Comparison of ENCODE assay signal across 8 mouse cellular contexts in genomic region chr7:127895442-127895841, GRCm38 (mm10). TPM values are rescaled to one million over a fixed set of nuclear protein-coding genes. Genes with fewer than 3 reads are reported as not detected.
A peak's percentile ranks its signal among the peaks of the same experiment; 100 is the strongest.
DNase-seq lines count a peak whose midpoint lies in the region; ATAC-seq and TF ChIP-seq lines count a peak whose summit lies in the region.

TSS of gene Gm21974 (minus strand) at chr7:127895454.
TSS of gene Vkorc1 (minus strand) at chr7:127895617.

- ATAC-seq in hindbrain, embryonic 11.5 days (ENCODE audit: low FRiP score), result peak; percentile 98
- ATAC-seq in lung, embryonic 16.5 days (ENCODE audit: low read depth), result peak; percentile 99

- 0 out of 2 replicates have a peak, but pooled peaks have one; percentile 29 for TF ChIP-seq POLR2A in thymus, adult 2 months (IDR thresholded peaks at IDR 0.05; ENCODE audit: control insufficient read depth, extremely low read depth, insufficient read depth, low read length, poor library complexity)

- H3K4me2 ChIP-seq in hindbrain, embryonic 11.5 days (replicated peaks; ENCODE audit: low read depth, low read length), result peak within 1 kb of the TSS; percentile 59
- H3K4me2 ChIP-seq in lung, embryonic 16.5 days (ENCODE audit: low read depth, low read length), result peak within 1 kb of the TSS; percentile 92

- H3K4me1 ChIP-seq in hindbrain, embryonic 11.5 days (replicated peaks; ENCODE audit: control insufficient read depth, insufficient read depth, low read length), result no peaks in the 10 kb centered on the region; the same call in 1 of the 2 replicates
- peaks cover 8% of the 10 kb centered on the region for H3K4me1 ChIP-seq in lung, embryonic 16.5 days (replicated peaks; ENCODE audit: control insufficient read depth, insufficient read depth, low read length)
- H3K4me1 ChIP-seq in thymus, adult 2 months (replicated peaks; ENCODE audit: control insufficient read depth, insufficient read depth, low read length), result peaks cover 28% of the 10 kb centered on the region

- H3K27me3 ChIP-seq in hindbrain, embryonic 11.5 days (ENCODE audit: control insufficient read depth, insufficient read depth, low read length), result no peaks in the 10 kb centered on the region
- no peaks in the 10 kb centered on the region for H3K27me3 ChIP-seq in lung, embryonic 16.5 days (ENCODE audit: control insufficient read depth, insufficient read depth, low read depth, low read length)
- no peaks in the 10 kb centered on the region for H3K27me3 ChIP-seq in thymus, adult 2 months (ENCODE audit: control insufficient read depth, insufficient read depth, low read length)

- peak within 1 kb of the TSS; percentile 56 for H3K27ac ChIP-seq in hindbrain, embryonic 11.5 days (ENCODE audit: low read depth, low read length)
- peak within 1 kb of the TSS; percentile 79 for H3K27ac ChIP-seq in lung, embryonic 16.5 days (ENCODE audit: low read length)
- H3K27ac ChIP-seq in thymus, adult 2 months (ENCODE audit: control insufficient read depth, insufficient read depth, low read length), result no peak within 1 kb of the TSS

- peak; percentile 58; the same call in 1 of the 2 replicates for TF ChIP-seq CTCF in thymus, adult 2 months (IDR thresholded peaks at IDR 0.05; ENCODE audit: borderline replicate concordance, control insufficient read depth, extremely low read depth, insufficient read depth, low read length, poor library complexity)

- peak; percentile 97 for DNase-seq in NIH3T3 (ENCODE audit: low read depth)
- peak; percentile 98 for DNase-seq in cerebellum, adult 9-11 months
- peak; percentile 94 to 96 for DNase-seq in frontal cortex, adult 2 months (ENCODE audit: extremely low spot score in 1 of 2, low spot score in 1 of 2)
- DNase-seq in hindbrain, embryonic 11.5 days (ENCODE audit: low spot score), result peak; percentile 94
- peak; percentile 96 for DNase-seq in layer of hippocampus, adult 9-11 months
- DNase-seq in ovary, adult 18-20 months (ENCODE audit: low spot score), result peak; percentile 96
- peak; percentile 88 for DNase-seq in thymus, adult 2 months

- no peaks in the 10 kb centered on the region for H3K9me3 ChIP-seq in hindbrain, embryonic 11.5 days (ENCODE audit: control insufficient read depth, low read length)
- no peaks in the 10 kb centered on the region for H3K9me3 ChIP-seq in lung, embryonic 16.5 days (ENCODE audit: control insufficient read depth, low read length)

- peak within 1 kb of the TSS; percentile 51 for H3K4me3 ChIP-seq in hindbrain, embryonic 11.5 days (ENCODE audit: low read depth, low read length)
- H3K4me3 ChIP-seq in lung, embryonic 16.5 days (ENCODE audit: low read length), result peak within 1 kb of the TSS; percentile 61
- H3K4me3 ChIP-seq in thymus, adult 2 months (ENCODE audit: control insufficient read depth, insufficient read depth, low read length), result peak within 1 kb of the TSS; percentile 49

- H3K9ac ChIP-seq in hindbrain, embryonic 11.5 days (ENCODE audit: low read depth, low read length), result peak within 1 kb of the TSS; percentile 52
- peak within 1 kb of the TSS; percentile 69 for H3K9ac ChIP-seq in lung, embryonic 16.5 days (ENCODE audit: low read length)

- WGBS in hindbrain, embryonic 11.5 days, result 1% methylated on average over 26 of the region's 26 CpGs
- WGBS in lung, embryonic 16.5 days, result under 1% methylated on average over 26 of the region's 26 CpGs
- under 1% methylated on average over 26 of the region's 26 CpGs for WGBS in thymus, adult 2 months

- no peaks in the 10 kb centered on the region for H3K36me3 ChIP-seq in hindbrain, embryonic 11.5 days (ENCODE audit: control insufficient read depth, insufficient read depth, low read length)
- no peaks in the 10 kb centered on the region; the same call in 1 of the 2 replicates for H3K36me3 ChIP-seq in lung, embryonic 16.5 days (ENCODE audit: control insufficient read depth, insufficient read depth, low read length)
- no peaks in the 10 kb centered on the region for H3K36me3 ChIP-seq in thymus, adult 2 months (ENCODE audit: control insufficient read depth, insufficient read depth, low read length)

RNA-seq across cellular contexts. Expression of gene Gm21974, which starts in this region (rescaled TPM):
- not detected in 2 replicates for polyA plus RNA-seq in frontal cortex, adult 2 months (2012; rRNA removed)
- not detected in 2 replicates for polyA plus RNA-seq in hindbrain, embryonic 11.5 days (2014; fragmentation: Nextera tagmentation; extraction: Ambion mirVana)
- not detected in 2 replicates for polyA plus RNA-seq in lung, embryonic 16.5 days (2015; fragmentation: Nextera tagmentation; extraction: Ambion mirVana)
- not detected in 2 replicates for polyA plus RNA-seq in thymus, adult 2 months (2012; rRNA removed)

RNA-seq across cellular contexts. Expression of gene Vkorc1, which starts in this region (rescaled TPM):
- 54.6 and 68.7 TPM in 2 replicates for polyA plus RNA-seq in frontal cortex, adult 2 months (2012; rRNA removed)
- polyA plus RNA-seq in hindbrain, embryonic 11.5 days (2014; fragmentation: Nextera tagmentation; extraction: Ambion mirVana), result 48.0 and 53.9 TPM in 2 replicates
- 159 and 162 TPM in 2 replicates for polyA plus RNA-seq in lung, embryonic 16.5 days (2015; fragmentation: Nextera tagmentation; extraction: Ambion mirVana)
- polyA plus RNA-seq in thymus, adult 2 months (2012; rRNA removed), result 56.9 and 75.1 TPM in 2 replicates
